Mouse (Mus musculus) lung, postnatal 0 days (tissue): ENCODE data around the gene Glt6d1. TPM values are rescaled to one million over a fixed set of nuclear protein-coding genes. Genes with fewer than 3 reads are reported as not detected.

Experiments
- ATAC-seq: fragments of 200-750 bp; cut with Nextera tagmentation; 2 replicates; pipeline ENCODE4 v1.8.0; 2017; ENCODE audit warnings: moderate library complexity
- DNase-seq: peaks from one replicate; pipeline ENCODE4 v3.0.0-alpha.2; 2016; ENCODE audit warnings: low spot score
- H3K27ac ChIP-seq: fragments of 300-500 bp; sonication (generic); 2 replicates; pipeline ENCODE4 v1.5.1; 2014; ENCODE audit warnings: antibody characterized with exemption, mild to moderate bottlenecking, low read length, mixed read lengths
- H3K27me3 ChIP-seq: fragments of 300-500 bp; sonication (generic); replicated peaks from 2 replicates; pipeline ENCODE4 v1.6.1; 2014; ENCODE audit warnings: low read length, mixed read lengths; ENCODE audit not compliant: insufficient read depth
- H3K36me3 ChIP-seq: fragments of 300-500 bp; sonication (generic); 2 replicates; pipeline ENCODE4 v1.6.1; 2014; ENCODE audit warnings: low read length, mixed read lengths; ENCODE audit not compliant: insufficient read depth
- H3K4me1 ChIP-seq: fragments of 300-500 bp; sonication (generic); 2 replicates; pipeline ENCODE4 v1.6.1; 2014; ENCODE audit warnings: antibody characterized with exemption, low read depth, low read length, mixed read lengths; ENCODE audit not compliant: insufficient read depth
- H3K4me2 ChIP-seq: fragments of 300-500 bp; sonication (generic); replicated peaks from 2 replicates; pipeline ENCODE4 v1.6.1; 2014; ENCODE audit warnings: low read depth, mild to moderate bottlenecking, low read length, moderate library complexity, mixed read lengths
- H3K4me3 ChIP-seq: fragments of 300-500 bp; sonication (generic); 2 replicates; pipeline ENCODE4 v1.5.1; 2014; ENCODE audit warnings: low read depth, low read length
- H3K9ac ChIP-seq: fragments of 300-500 bp; sonication (generic); replicated peaks from 2 replicates; pipeline ENCODE4 v1.6.1; 2014; ENCODE audit warnings: low read depth, mild to moderate bottlenecking
- H3K9me3 ChIP-seq: fragments of 300-500 bp; sonication (generic); 2 replicates; pipeline ENCODE4 v1.6.1; 2016; ENCODE audit warnings: low read length, mixed read lengths
- CTCF ChIP-seq: IDR thresholded peaks from 2 replicates; pipeline ENCODE4 v1.5.1; 2016; ENCODE audit warnings: antibody characterized with exemption, mild to moderate bottlenecking
- EP300 ChIP-seq: IDR thresholded peaks from 2 replicates; pipeline ENCODE4 v1.6.1; 2016; ENCODE audit warnings: antibody characterized with exemption, mild to moderate bottlenecking, control low read depth
- WGBS: fragments of 180-500 bp; shearing (Covaris S2); extraction: QIAGEN DNeasy Blood & Tissue Kit; methylation state at CpG from one replicate; pipeline ENCODE4 v1.1.7; 2014; 5-methylcytosine and 5-hydroxymethylcytosine counted together
- polyA plus RNA-seq: library from polyadenylated mRNA; unstranded; fragments of >200 nt; fragmentation: Nextera tagmentation; extraction: Ambion mirVana; gene quantifications from 2 replicates; pipeline ENCODE4 v1.2.1, GENCODE M21; 2015

Gene Glt6d1
- polyA plus RNA-seq, 1 experiment from 2014 or later, result not detected

DNA sequence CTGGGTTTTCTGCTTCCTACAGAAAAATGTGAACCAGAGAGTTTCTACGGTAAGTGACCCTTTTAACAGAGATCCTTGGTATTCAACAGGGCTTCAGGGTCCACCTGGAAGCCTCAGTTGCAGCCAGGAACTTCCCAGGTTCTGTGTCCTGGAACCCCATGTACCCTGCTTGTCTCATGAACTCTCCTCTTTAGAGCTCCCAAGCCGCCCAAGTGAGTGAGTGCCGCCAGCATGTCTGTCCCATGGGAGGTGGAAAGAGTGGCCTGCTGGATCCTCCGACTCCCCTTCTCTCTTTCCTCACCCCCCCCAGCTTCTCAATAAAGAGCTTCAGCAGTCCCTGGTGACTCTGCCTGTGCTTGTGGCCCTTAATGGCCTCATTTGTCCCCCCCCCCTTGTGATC is 47.9 kb downstream of the Glt6d1 start:
- no peaks in the 10 kb centered on the region for H3K27me3 ChIP-seq
- TF ChIP-seq CTCF (no peak), EP300 (no peak)
- H3K4me1 ChIP-seq, result no peaks in the 10 kb centered on the region
- H3K4me3 ChIP-seq, result no peak overlapping the region
- ATAC-seq (no peak), DNase-seq (no peak)
- no peak overlapping the region for H3K27ac ChIP-seq
- H3K9me3 ChIP-seq, result no peaks in the 10 kb centered on the region
- H3K36me3 ChIP-seq, result no peaks in the 10 kb centered on the region
- 74% methylated on average over 4 of the region's 4 CpGs for WGBS
- H3K9ac ChIP-seq, result no peak overlapping the region
- no peak overlapping the region for H3K4me2 ChIP-seq

GRCm38 (mm10) chr2:25765269-25765668 is 50.4 kb downstream of the Glt6d1 start, which contains the start of gene Lcn3:
Gene Lcn3 (plus strand): TSS chr2:25765569.
- DNase-seq, result no peak

GRCm38 (mm10) chr2:25758064-25758625 is 57.5 kb downstream of the Glt6d1 start:
- ATAC-seq (no peak), DNase-seq (no peak)
- no peak overlapping the region for H3K4me2 ChIP-seq
- H3K36me3 ChIP-seq, result no peaks in the 10 kb centered on the region
- WGBS, result 60% methylated on average over 4 of the region's 4 CpGs
- no peaks in the 10 kb centered on the region for H3K9me3 ChIP-seq
- no peaks in the 10 kb centered on the region for H3K27me3 ChIP-seq
- TF ChIP-seq EP300, result no peak
- TF ChIP-seq CTCF, result no peak
- no peak overlapping the region for H3K4me3 ChIP-seq
- H3K9ac ChIP-seq, result no peak overlapping the region
- no peaks in the 10 kb centered on the region for H3K4me1 ChIP-seq
- no peak overlapping the region for H3K27ac ChIP-seq

More at GRCm38 (mm10) chr2:25765269-25765668, 50.4 kb downstream of the Glt6d1 start, which contains the start of gene Lcn3:
- no peak for ATAC-seq
- no peak within 1 kb of the TSS for H3K27ac ChIP-seq
- H3K27me3 ChIP-seq, result no peaks in the 10 kb centered on the region
- H3K9me3 ChIP-seq, result no peaks in the 10 kb centered on the region
- H3K9ac ChIP-seq, result no peak within 1 kb of the TSS
- H3K4me3 ChIP-seq, result no peak within 1 kb of the TSS
- H3K4me1 ChIP-seq, result no peaks in the 10 kb centered on the region
- TF ChIP-seq CTCF (no peak), EP300 (no peak)
- no peaks in the 10 kb centered on the region for H3K36me3 ChIP-seq
- H3K4me2 ChIP-seq, result no peak within 1 kb of the TSS
- WGBS, result 14% methylated on average over 2 of the region's 2 CpGs

GRCm38 (mm10) chr2:25754201-25754600 is 61.4 kb downstream of the Glt6d1 start:
- H3K27ac ChIP-seq, result no peak overlapping the region
- DNase-seq, result no peak
- no peaks in the 10 kb centered on the region for H3K9me3 ChIP-seq

More at GRCm38 (mm10) chr2:25754201-25754600, 61.4 kb downstream of the Glt6d1 start:
- Histone ChIP-seq H3K4me1 (no peaks in the 10 kb centered on the region), H3K4me2 (no peak overlapping the region), H3K9ac (no peak overlapping the region), H3K36me3 (no peaks in the 10 kb centered on the region), H3K4me3 (no peak overlapping the region), H3K27me3 (no peaks in the 10 kb centered on the region)
- WGBS, result 90% methylated on average over 1 of the region's 1 CpGs
- TF ChIP-seq CTCF (no peak), EP300 (no peak)
- ATAC-seq, result no peak

Other genes starting within 250 kb of the Glt6d1 start
- gene Mamdc4, start 241.0 kb downstream of the Glt6d1 start, polyA plus RNA-seq, result 0.31 and 1.2 TPM in 2 replicates
- gene Phpt1, start 240.6 kb downstream of the Glt6d1 start, polyA plus RNA-seq, result 97.7 and 103 TPM in 2 replicates
- gene Ajm1, start 234.1 kb downstream of the Glt6d1 start, polyA plus RNA-seq, result 0.07 TPM in 1 of 2 replicates, not detected in the other
- gene Rabl6, start 207.3 kb downstream of the Glt6d1 start, polyA plus RNA-seq, result 34.7 and 41.2 TPM in 2 replicates
- gene Ccdc183, start 198.2 kb downstream of the Glt6d1 start, polyA plus RNA-seq, result 0.38 and 0.44 TPM in 2 replicates
- 26.0 and 29.9 TPM in 2 replicates for gene Tmem141, start 193.8 kb downstream of the Glt6d1 start, polyA plus RNA-seq
- gene Fcna, start 187.8 kb downstream of the Glt6d1 start, polyA plus RNA-seq, result 2.5 and 2.8 TPM in 2 replicates
- gene Lcn8, start 162.7 kb downstream of the Glt6d1 start, polyA plus RNA-seq, result not detected in 2 replicates
- not detected in 2 replicates for gene Lcn5, start 157.9 kb downstream of the Glt6d1 start, polyA plus RNA-seq
- not detected in 2 replicates for gene Lcn6, start 139.1 kb downstream of the Glt6d1 start, polyA plus RNA-seq
- gene Lcn10, start 133.1 kb downstream of the Glt6d1 start, polyA plus RNA-seq, result not detected in 2 replicates
- not detected in 2 replicates for gene Obp2a, start 115.8 kb downstream of the Glt6d1 start, polyA plus RNA-seq
- 57.8 and 58.7 TPM in 2 replicates for gene Bmyc, start 109.1 kb downstream of the Glt6d1 start, polyA plus RNA-seq
- gene Obp2b, start 78.8 kb downstream of the Glt6d1 start, polyA plus RNA-seq, result not detected in 2 replicates
- gene Lcn3, start 50.3 kb downstream of the Glt6d1 start, polyA plus RNA-seq, result not detected in 2 replicates
- gene Lcn11, start 38.8 kb downstream of the Glt6d1 start, polyA plus RNA-seq, result not detected in 2 replicates
- 0.51 and 0.95 TPM in 2 replicates for gene Gm13539, start 33.6 kb downstream of the Glt6d1 start, polyA plus RNA-seq
- gene Lcn9, start 7.3 kb upstream of the Glt6d1 start, polyA plus RNA-seq, result not detected in 2 replicates
- gene Sohlh1, start 31.4 kb upstream of the Glt6d1 start, polyA plus RNA-seq, result not detected in 2 replicates
- gene Kcnt1, start 47.9 kb upstream of the Glt6d1 start, polyA plus RNA-seq, result 0.17 and 0.21 TPM in 2 replicates
- gene Camsap1, start 167.4 kb upstream of the Glt6d1 start, polyA plus RNA-seq, result 5.2 and 5.4 TPM in 2 replicates
- 39.2 and 40.6 TPM in 2 replicates for gene Ubac1, start 205.9 kb upstream of the Glt6d1 start, polyA plus RNA-seq